Mouse (Mus musculus): Measurements from ENCODE around the gene Tpcn1.

- TF ChIP-seq CTCF (IDR thresholded peaks at IDR 0.05; ENCODE audit: low read depth, low read length) = no peak
- no peak for TF ChIP-seq POLR2A (IDR thresholded peaks at IDR 0.05; ENCODE audit: borderline replicate concordance, low read depth, low read length)
These were observed 21.2 kb downstream of the Tpcn1 start for GRCm38 (mm10) chr5:120567253-120567701.
